Mouse (Mus musculus) heart, embryonic 10.5 days (tissue): ENCODE data around the gene Cachd1. TPM values are rescaled to one million over a fixed set of nuclear protein-coding genes. Genes with fewer than 3 reads are reported as not detected.

Experiments used
- DNase-seq: peaks from one replicate; pipeline ENCODE4 v3.0.0-alpha.2; 2017; ENCODE audit warnings: low spot score
- H3K27ac ChIP-seq: fragments of 300-500 bp; sonication (generic); 2 replicates; pipeline ENCODE4 v1.5.1; 2016; ENCODE audit warnings: mild to moderate bottlenecking
- H3K27me3 ChIP-seq: fragments of 300-500 bp; sonication (generic); 2 replicates; pipeline ENCODE4 v1.6.1; 2016; ENCODE audit warnings: mild to moderate bottlenecking; ENCODE audit not compliant: poor library complexity, insufficient read depth, severe bottlenecking
- H3K36me3 ChIP-seq: fragments of 300-500 bp; sonication (generic); 2 replicates; pipeline ENCODE4 v1.6.1; 2016; ENCODE audit warnings: mild to moderate bottlenecking, moderate library complexity
- H3K4me1 ChIP-seq: fragments of 300-500 bp; sonication (generic); 2 replicates; pipeline ENCODE4 v1.6.1; 2016; ENCODE audit warnings: mild to moderate bottlenecking
- H3K4me3 ChIP-seq: fragments of 300-500 bp; sonication (generic); 2 replicates; pipeline ENCODE4 v1.5.1; 2016; ENCODE audit warnings: mild to moderate bottlenecking, moderate library complexity
- H3K9me3 ChIP-seq: fragments of 300-500 bp; sonication (generic); 2 replicates; pipeline ENCODE4 v1.6.1; 2016; ENCODE audit warnings: mild to moderate bottlenecking, moderate library complexity
- WGBS: fragments of 180-500 bp; shearing (Covaris S2); methylation state at CpG from one replicate; pipeline ENCODE4 v1.1.7; 2016; 5-methylcytosine and 5-hydroxymethylcytosine counted together
- polyA plus RNA-seq: library from polyadenylated mRNA; unstranded; fragments of >200 nt; fragmentation: Nextera tagmentation; extraction: Ambion mirVana; gene quantifications from 2 replicates; pipeline ENCODE4 v1.2.1, GENCODE M21; 2016

Gene Cachd1
- polyA plus RNA-seq, 1 experiment from 2014 or later = 17.2 TPM

DNA sequence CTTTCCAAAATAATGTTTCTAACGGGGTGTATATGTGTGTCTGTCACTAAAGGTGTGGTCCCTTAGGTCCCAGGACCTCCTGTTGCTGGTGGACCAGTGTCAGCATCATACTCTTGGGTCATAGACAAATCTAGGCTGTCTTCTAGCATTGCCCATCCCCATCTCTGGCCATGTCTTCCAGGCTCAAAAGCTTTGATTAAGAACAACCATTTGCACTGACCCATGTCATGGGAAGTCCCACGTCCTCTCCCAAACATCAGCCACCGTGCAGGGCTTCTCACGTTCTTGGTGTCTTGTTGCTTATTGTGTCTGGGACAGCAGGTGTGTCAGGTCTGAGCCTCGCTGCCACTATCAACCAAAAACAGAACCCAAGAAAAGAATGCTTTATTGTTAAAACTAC lies 219.1 kb downstream of the Cachd1 start:
- H3K27ac ChIP-seq = 0 out of 2 replicates have a peak overlapping the region, but pooled peaks have one; percentile 60
- no peaks in the 10 kb centered on the region; the same call in 1 of the 2 replicates for H3K4me1 ChIP-seq
- no peaks in the 10 kb centered on the region for H3K9me3 ChIP-seq
- H3K4me3 ChIP-seq = no peak overlapping the region
- peak; percentile 65 for DNase-seq
- peaks cover 25% of the 10 kb centered on the region for H3K36me3 ChIP-seq
- no peaks in the 10 kb centered on the region for H3K27me3 ChIP-seq
- 92% methylated on average over 5 of the region's 5 CpGs for WGBS

DNA sequence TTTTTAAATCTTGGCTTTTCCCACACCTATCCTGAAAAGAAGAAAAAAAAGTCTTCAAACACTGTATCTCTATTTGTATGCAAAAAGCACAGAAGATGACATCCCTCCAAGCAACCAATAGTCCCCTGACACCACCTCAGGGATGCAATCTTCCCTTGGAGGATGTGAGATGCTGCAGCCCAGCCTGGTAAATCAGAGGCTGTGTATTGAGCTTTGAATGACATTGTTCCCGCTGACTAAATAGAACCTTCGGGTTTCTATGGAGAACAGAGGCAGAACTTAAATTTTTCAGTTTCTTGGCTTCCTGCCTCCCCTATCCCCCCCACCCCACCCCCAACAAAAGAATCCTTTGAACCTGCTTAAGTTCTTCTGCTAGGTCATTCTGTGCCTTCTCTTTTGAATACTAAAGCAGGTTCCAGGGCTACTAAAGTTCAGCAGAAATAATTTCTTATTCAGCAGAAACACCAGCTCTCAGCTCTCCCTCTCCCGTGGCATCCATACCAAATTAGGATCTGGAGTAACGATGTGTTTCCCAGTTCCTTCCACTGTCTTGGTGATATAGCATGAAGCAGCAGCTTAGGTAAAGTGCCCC lies 219.7 kb downstream of the Cachd1 start:
- 86% methylated on average over 4 of the region's 4 CpGs for WGBS
- Histone ChIP-seq H3K36me3 (peaks cover 26% of the 10 kb centered on the region), H3K4me1 (no peaks in the 10 kb centered on the region; the same call in 1 of the 2 replicates), H3K27me3 (no peaks in the 10 kb centered on the region), H3K9me3 (no peaks in the 10 kb centered on the region), H3K27ac (no peak overlapping the region), H3K4me3 (no peak overlapping the region)
- DNase-seq = no peak

GRCm38 (mm10) chr4:100998145-100998544 lies 221.7 kb downstream of the Cachd1 start:
- Histone ChIP-seq H3K36me3 (peaks cover 22% of the 10 kb centered on the region), H3K27ac (no peak overlapping the region), H3K4me3 (no peak overlapping the region), H3K9me3 (no peaks in the 10 kb centered on the region), H3K4me1 (no peaks in the 10 kb centered on the region; the same call in 1 of the 2 replicates), H3K27me3 (no peaks in the 10 kb centered on the region)
- DNase-seq = no peak
- 22% methylated on average over 2 of the region's 2 CpGs for WGBS

DNA sequence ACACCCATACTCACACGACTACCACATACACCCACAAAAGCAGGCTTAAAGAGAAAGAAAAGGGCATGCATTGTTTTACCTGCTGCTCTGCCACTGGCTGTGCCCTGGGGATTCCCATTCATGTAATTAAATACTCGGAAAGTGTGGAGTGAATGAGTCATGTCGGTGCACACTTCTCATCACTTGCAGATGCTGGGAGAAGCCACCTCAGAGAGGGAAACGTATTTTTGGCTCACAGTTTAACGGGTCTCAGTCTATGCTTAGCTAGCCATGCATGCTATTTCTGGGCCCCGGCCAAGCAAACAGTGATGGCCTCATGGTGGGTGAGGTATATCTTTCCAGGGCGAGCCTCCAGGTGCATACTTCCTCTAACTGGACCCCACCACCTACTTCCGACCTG lies 222.4 kb downstream of the Cachd1 start:
- Histone ChIP-seq H3K36me3 (peaks cover 21% of the 10 kb centered on the region), H3K27ac (no peak overlapping the region), H3K4me1 (no peaks in the 10 kb centered on the region), H3K27me3 (no peaks in the 10 kb centered on the region), H3K4me3 (no peak overlapping the region), H3K9me3 (no peaks in the 10 kb centered on the region)
- no peak for DNase-seq
- WGBS = 83% methylated on average over 8 of the region's 8 CpGs

DNA sequence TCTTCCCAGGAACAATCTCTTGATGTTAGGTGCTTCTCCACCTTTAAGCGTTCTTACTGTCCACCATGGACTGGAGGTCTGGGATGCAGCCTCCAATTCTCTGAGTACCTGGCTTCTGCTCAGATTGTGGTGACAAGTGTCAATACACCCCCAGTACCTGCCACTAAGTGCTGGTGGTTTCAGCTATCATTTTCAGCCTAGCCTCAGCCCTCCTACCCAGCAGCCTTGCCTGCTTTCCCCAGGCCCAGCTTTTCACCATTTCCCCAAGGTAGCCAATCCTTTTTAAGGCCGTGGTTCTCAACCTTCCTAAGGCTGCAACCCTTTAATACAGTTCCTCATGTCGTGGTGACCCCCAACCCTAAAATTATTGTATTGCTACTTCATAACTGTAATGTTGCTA lies 224.1 kb downstream of the Cachd1 start:
- Histone ChIP-seq H3K36me3 (peaks cover 19% of the 10 kb centered on the region), H3K27me3 (no peaks in the 10 kb centered on the region), H3K9me3 (no peaks in the 10 kb centered on the region), H3K27ac (no peak overlapping the region), H3K4me1 (no peaks in the 10 kb centered on the region), H3K4me3 (no peak overlapping the region)
- WGBS = 89% methylated on average over 3 of the region's 3 CpGs
- no peak for DNase-seq

DNA sequence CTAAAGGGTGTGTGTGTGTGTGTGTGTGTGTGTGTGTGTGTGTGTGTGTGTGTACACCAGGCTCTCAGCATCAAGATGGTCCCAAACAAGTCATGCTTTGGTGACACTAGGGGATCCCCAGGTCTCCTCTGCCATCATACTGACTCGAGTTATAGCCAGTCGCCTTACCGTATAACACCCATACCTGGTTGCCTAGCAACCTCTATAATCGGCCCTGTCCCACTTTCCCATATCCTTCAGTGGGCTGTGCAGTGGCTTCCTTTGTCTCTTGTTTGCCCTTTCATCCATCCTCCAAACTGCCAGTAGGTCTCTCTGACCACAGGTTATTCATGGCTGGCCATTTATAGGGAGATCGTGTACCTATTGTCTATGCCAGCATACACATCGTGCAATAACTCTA lies 224.6 kb downstream of the Cachd1 start:
- H3K4me1 ChIP-seq = no peaks in the 10 kb centered on the region
- H3K27me3 ChIP-seq = no peaks in the 10 kb centered on the region
- 90% methylated on average over 6 of the region's 6 CpGs for WGBS
- H3K27ac ChIP-seq = no peak overlapping the region
- peak; percentile 28 for DNase-seq
- no peaks in the 10 kb centered on the region for H3K9me3 ChIP-seq
- no peak overlapping the region for H3K4me3 ChIP-seq
- peaks cover 19% of the 10 kb centered on the region for H3K36me3 ChIP-seq

GRCm38 (mm10) chr4:101002961-101003360 lies 226.5 kb downstream of the Cachd1 start:
- H3K9me3 ChIP-seq = no peaks in the 10 kb centered on the region

DNA sequence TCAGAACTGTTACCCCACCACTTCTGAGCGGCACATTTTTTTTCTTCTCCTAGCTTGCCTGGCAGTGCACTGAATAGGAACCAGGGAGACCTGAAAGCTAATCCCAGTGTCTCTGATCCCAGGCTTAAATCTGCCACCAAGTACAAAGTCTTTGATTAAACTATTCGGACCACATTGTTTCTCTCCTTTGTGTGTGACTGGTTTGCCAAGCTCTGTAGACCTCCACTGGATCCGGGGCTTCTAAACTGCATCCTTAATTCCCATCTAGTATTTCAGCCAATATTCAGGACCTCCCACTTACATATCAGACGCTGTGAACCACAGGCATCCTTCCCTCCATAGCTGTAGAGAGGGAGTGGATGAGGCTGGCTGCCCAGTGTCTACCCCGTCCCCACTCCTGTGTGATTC lies 231.9 kb downstream of the Cachd1 start:
- peak; percentile 41 for DNase-seq
- H3K27me3 ChIP-seq = no peaks in the 10 kb centered on the region
- no peaks in the 10 kb centered on the region for H3K36me3 ChIP-seq
- no peaks in the 10 kb centered on the region for H3K9me3 ChIP-seq
- H3K4me1 ChIP-seq = no peaks in the 10 kb centered on the region
- H3K4me3 ChIP-seq = no peak overlapping the region
- WGBS = 80% methylated on average over 5 of the region's 5 CpGs
- H3K27ac ChIP-seq = no peak overlapping the region

More at GRCm38 (mm10) chr4:101002961-101003360, 226.5 kb downstream of the Cachd1 start:
- H3K4me1 ChIP-seq = no peaks in the 10 kb centered on the region
- DNase-seq = peak; percentile 68
- H3K36me3 ChIP-seq = peaks cover 17% of the 10 kb centered on the region
- no peak overlapping the region for H3K4me3 ChIP-seq
- no peaks in the 10 kb centered on the region for H3K27me3 ChIP-seq
- 93% methylated on average over 16 of the region's 16 CpGs for WGBS
- no peak overlapping the region for H3K27ac ChIP-seq

DNA sequence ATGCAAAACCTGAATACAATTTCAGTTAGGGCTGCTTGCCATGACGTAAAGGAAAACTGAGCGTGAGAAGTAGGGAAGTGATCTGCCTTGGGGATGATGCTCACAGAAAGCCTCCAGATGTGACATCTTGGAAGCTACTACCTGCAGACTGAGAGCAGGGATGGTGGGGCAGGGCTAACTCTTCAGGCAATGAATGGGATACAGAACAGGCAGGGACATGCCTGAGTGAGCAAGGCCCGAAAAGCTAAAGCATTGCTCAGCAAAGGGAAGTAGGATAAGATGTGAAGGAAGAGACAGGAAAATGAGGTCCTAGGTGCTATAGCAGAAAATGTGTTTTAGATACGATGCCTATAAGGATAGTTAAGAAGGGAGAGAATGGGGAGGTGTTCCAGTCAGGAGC lies 232.6 kb downstream of the Cachd1 start:
- Histone ChIP-seq H3K4me1 (no peaks in the 10 kb centered on the region), H3K4me3 (no peak overlapping the region), H3K36me3 (no peaks in the 10 kb centered on the region), H3K27ac (no peak overlapping the region), H3K27me3 (no peaks in the 10 kb centered on the region), H3K9me3 (no peaks in the 10 kb centered on the region)
- 86% methylated on average over 4 of the region's 4 CpGs for WGBS
- peak; percentile 51 for DNase-seq

DNA sequence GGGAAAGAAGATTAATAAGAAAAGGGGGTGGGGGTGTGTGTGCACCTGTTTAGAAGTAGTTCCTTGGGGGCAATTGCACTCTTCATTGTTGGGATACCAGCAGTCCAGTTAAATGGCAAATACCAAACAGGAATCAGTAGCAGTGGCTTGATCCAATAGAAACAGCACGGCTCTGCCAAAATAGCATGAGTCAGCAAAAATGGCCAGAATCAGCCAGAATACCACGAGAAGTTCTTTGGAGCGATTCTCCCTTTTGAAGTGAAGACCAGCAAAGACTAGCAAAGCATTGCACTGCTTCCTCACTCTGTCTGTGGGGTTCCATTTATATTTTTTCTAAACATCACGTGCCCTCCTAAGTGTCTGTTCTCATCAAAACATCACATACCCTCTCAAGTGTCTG lies 241.3 kb downstream of the Cachd1 start:
- no peaks in the 10 kb centered on the region for H3K36me3 ChIP-seq
- 80% methylated on average over 4 of the region's 4 CpGs for WGBS

GRCm38 (mm10) chr4:101020596-101020995 lies 244.1 kb downstream of the Cachd1 start, which contains the start of gene Gm10577:
Gene Gm10577, minus strand, starts transcription at chr4:101020696.
- H3K27ac ChIP-seq = no peak within 1 kb of the TSS
- no peaks in the 10 kb centered on the region for H3K36me3 ChIP-seq
- H3K27me3 ChIP-seq = no peaks in the 10 kb centered on the region
- H3K4me1 ChIP-seq = no peaks in the 10 kb centered on the region
- H3K4me3 ChIP-seq = no peak within 1 kb of the TSS
- no peak for DNase-seq
- H3K9me3 ChIP-seq = peaks cover 8% of the 10 kb centered on the region
- WGBS = 73% methylated on average over 4 of the region's 4 CpGs

More for the DNA sequence above, 241.3 kb downstream of the Cachd1 start:
- Histone ChIP-seq H3K27ac (no peak overlapping the region), H3K27me3 (no peaks in the 10 kb centered on the region), H3K4me1 (no peaks in the 10 kb centered on the region), H3K9me3 (peaks cover 1% of the 10 kb centered on the region; the same call in 1 of the 2 replicates), H3K4me3 (no peak overlapping the region)
- DNase-seq = no peak

DNA sequence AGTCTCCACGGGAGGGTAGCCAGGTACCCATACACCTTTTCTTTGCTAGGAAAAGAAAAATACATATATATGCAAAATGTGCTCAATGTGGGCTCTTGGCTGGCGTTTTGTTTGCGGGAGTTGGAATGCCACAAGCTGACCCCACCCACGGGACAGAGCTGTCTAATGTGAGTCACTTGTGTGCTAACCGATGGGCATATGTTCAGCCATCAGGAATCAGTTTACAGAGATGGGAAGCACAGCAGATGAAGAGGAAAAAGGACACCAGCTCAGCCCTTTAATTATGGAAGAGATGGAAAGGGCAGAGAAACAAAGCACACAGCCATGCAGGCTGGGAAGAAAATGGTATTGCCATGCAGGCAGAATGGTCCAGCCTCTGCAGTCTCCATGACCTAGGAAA lies 250.1 kb downstream of the Cachd1 start:
- Histone ChIP-seq H3K27me3 (no peaks in the 10 kb centered on the region), H3K27ac (no peak overlapping the region), H3K9me3 (peaks cover 8% of the 10 kb centered on the region), H3K36me3 (no peaks in the 10 kb centered on the region), H3K4me1 (no peaks in the 10 kb centered on the region), H3K4me3 (no peak overlapping the region)
- DNase-seq = no peak
- WGBS = 78% methylated on average over 5 of the region's 5 CpGs

GRCm38 (mm10) chr4:101026995-101027394 lies 250.5 kb downstream of the Cachd1 start:
- Histone ChIP-seq H3K27ac (no peak overlapping the region), H3K4me3 (no peak overlapping the region), H3K4me1 (no peaks in the 10 kb centered on the region), H3K9me3 (peaks cover 8% of the 10 kb centered on the region), H3K27me3 (no peaks in the 10 kb centered on the region), H3K36me3 (no peaks in the 10 kb centered on the region)
- 68% methylated on average over 2 of the region's 2 CpGs for WGBS
- DNase-seq = no peak
